Mouse (Mus musculus) limb, embryonic 12.5 days (tissue): ENCODE data around the gene St7. TPM values are rescaled to one million over a fixed set of nuclear protein-coding genes. Genes with fewer than 3 reads are reported as not detected.

Source experiments
- ATAC-seq: fragments of 200-750 bp; cut with Nextera tagmentation; 2 replicates; pipeline ENCODE4 v1.8.0; 2017; ENCODE audit warnings: low read depth, moderate TSS enrichment; ENCODE audit not compliant: insufficient number of reproducible peaks, insufficient read depth, low FRiP score, low TSS enrichment
- H3K27ac ChIP-seq: fragments of 300-500 bp; sonication (generic); 2 replicates; pipeline ENCODE4 v1.5.1; 2016; ENCODE audit warnings: mild to moderate bottlenecking, moderate library complexity
- H3K27me3 ChIP-seq: fragments of 300-500 bp; sonication (generic); 2 replicates; pipeline ENCODE4 v1.6.1; 2016; ENCODE audit warnings: mild to moderate bottlenecking, moderate library complexity
- H3K36me3 ChIP-seq: fragments of 300-500 bp; sonication (generic); 2 replicates; pipeline ENCODE4 v1.6.1; 2016; ENCODE audit warnings: mild to moderate bottlenecking, moderate library complexity
- H3K4me1 ChIP-seq: fragments of 300-500 bp; sonication (generic); replicated peaks from 2 replicates; pipeline ENCODE4 v1.6.1; 2016
- H3K4me2 ChIP-seq: fragments of 300-500 bp; sonication (generic); 2 replicates; pipeline ENCODE4 v1.6.1; 2016; ENCODE audit warnings: mild to moderate bottlenecking, moderate library complexity
- H3K4me3 ChIP-seq: fragments of 300-500 bp; sonication (generic); replicated peaks from 2 replicates; pipeline ENCODE4 v1.5.1; 2016; ENCODE audit warnings: mild to moderate bottlenecking
- H3K9ac ChIP-seq: fragments of 300-500 bp; sonication (generic); replicated peaks from 2 replicates; pipeline ENCODE4 v1.6.1; 2016; ENCODE audit warnings: mild to moderate bottlenecking, moderate library complexity
- H3K9me3 ChIP-seq: fragments of 300-500 bp; sonication (generic); 2 replicates; pipeline ENCODE4 v1.6.1; 2016; ENCODE audit warnings: mild to moderate bottlenecking, moderate library complexity
- WGBS: fragments of 180-500 bp; shearing (Covaris S2); methylation state at CpG from one replicate; pipeline ENCODE4 v1.1.7; 2016; 5-methylcytosine and 5-hydroxymethylcytosine counted together
- polyA plus RNA-seq: library from polyadenylated mRNA; unstranded; fragments of >200 nt; fragmentation: Nextera tagmentation; extraction: Ambion mirVana; gene quantifications from 2 replicates; pipeline ENCODE4 v1.2.1, GENCODE M21; 2016

St7 gene
- polyA plus RNA-seq, 1 experiment from 2014 or later = 24.2 TPM

- no peak for ATAC-seq
- Histone ChIP-seq H3K4me3 (no peak overlapping the region), H3K27me3 (no peaks in the 10 kb centered on the region), H3K27ac (no peak overlapping the region), H3K36me3 (no peaks in the 10 kb centered on the region), H3K4me2 (no peak overlapping the region), H3K4me1 (no peaks in the 10 kb centered on the region), H3K9ac (no peak overlapping the region), H3K9me3 (no peaks in the 10 kb centered on the region)
- 88% methylated on average over 4 of the region's 4 CpGs for WGBS
These were observed 49.5 kb downstream of the St7 start for GRCm38 (mm10) chr6:17742209-17742608.

- 88% methylated on average over 4 of the region's 4 CpGs for WGBS
- H3K4me1 ChIP-seq = no peaks in the 10 kb centered on the region
- H3K4me2 ChIP-seq = no peak overlapping the region
- H3K27ac ChIP-seq = no peak overlapping the region
- ATAC-seq = no peak
- H3K9me3 ChIP-seq = no peaks in the 10 kb centered on the region
- no peak overlapping the region for H3K9ac ChIP-seq
- H3K36me3 ChIP-seq = no peaks in the 10 kb centered on the region
- H3K27me3 ChIP-seq = no peaks in the 10 kb centered on the region
- H3K4me3 ChIP-seq = no peak overlapping the region
These were observed 50.6 kb downstream of the St7 start for GRCm38 (mm10) chr6:17743325-17743724.

- Histone ChIP-seq H3K27ac (no peak overlapping the region), H3K27me3 (no peaks in the 10 kb centered on the region), H3K4me1 (peaks cover 11% of the 10 kb centered on the region), H3K9me3 (no peaks in the 10 kb centered on the region), H3K9ac (no peak overlapping the region), H3K4me3 (no peak overlapping the region), H3K36me3 (no peaks in the 10 kb centered on the region), H3K4me2 (no peak overlapping the region)
- WGBS = 91% methylated on average over 13 of the region's 13 CpGs
- ATAC-seq = no peak
These were observed 55.0 kb downstream of the St7 start for GRCm38 (mm10) chr6:17747724-17748123.

GRCm38 (mm10) chr6:17748866-17749582 is 56.3 kb downstream of the St7 start:
- H3K27me3 ChIP-seq = no peaks in the 10 kb centered on the region
- H3K4me2 ChIP-seq = peak overlapping the region; percentile 66
- no peaks in the 10 kb centered on the region for H3K36me3 ChIP-seq
- no peaks in the 10 kb centered on the region for H3K9me3 ChIP-seq
- peak; percentile 97 for ATAC-seq
- H3K4me3 ChIP-seq = peak overlapping the region; percentile 40
- H3K9ac ChIP-seq = peak overlapping the region; percentile 61
- WGBS = 5% methylated on average over 18 of the region's 18 CpGs
- H3K27ac ChIP-seq = peak overlapping the region; percentile 64; the same call in 1 of the 2 replicates
- H3K4me1 ChIP-seq = peaks cover 11% of the 10 kb centered on the region

- Histone ChIP-seq H3K4me3 (peak overlapping the region; percentile 40), H3K27ac (no peak overlapping the region), H3K4me1 (peaks cover 11% of the 10 kb centered on the region), H3K27me3 (no peaks in the 10 kb centered on the region), H3K4me2 (peak overlapping the region; percentile 66), H3K36me3 (no peaks in the 10 kb centered on the region), H3K9ac (peak overlapping the region; percentile 61; the same call in 1 of the 2 replicates), H3K9me3 (no peaks in the 10 kb centered on the region)
- no peak for ATAC-seq
- 58% methylated on average over 3 of the region's 3 CpGs for WGBS
These were observed 56.9 kb downstream of the St7 start for GRCm38 (mm10) chr6:17749596-17749995.

GRCm38 (mm10) chr6:17750041-17750660 is 57.4 kb downstream of the St7 start:
- Histone ChIP-seq H3K36me3 (no peaks in the 10 kb centered on the region), H3K4me3 (no peak overlapping the region), H3K27me3 (no peaks in the 10 kb centered on the region), H3K27ac (no peak overlapping the region), H3K4me1 (peaks cover 11% of the 10 kb centered on the region), H3K9ac (no peak overlapping the region), H3K4me2 (0 out of 2 replicates have a peak overlapping the region, but pooled peaks have one; percentile 66), H3K9me3 (no peaks in the 10 kb centered on the region)
- 81% methylated on average over 9 of the region's 9 CpGs for WGBS
- no peak for ATAC-seq

- Histone ChIP-seq H3K9ac (no peak overlapping the region), H3K36me3 (no peaks in the 10 kb centered on the region), H3K4me2 (no peak overlapping the region), H3K4me1 (peaks cover 15% of the 10 kb centered on the region), H3K27ac (no peak overlapping the region), H3K9me3 (no peaks in the 10 kb centered on the region), H3K27me3 (no peaks in the 10 kb centered on the region), H3K4me3 (no peak overlapping the region)
- no peak for ATAC-seq
- WGBS = 87% methylated on average over 6 of the region's 6 CpGs
These were observed 58.2 kb downstream of the St7 start for GRCm38 (mm10) chr6:17750957-17751356.

GRCm38 (mm10) chr6:17755902-17756301 is 63.2 kb downstream of the St7 start:
- H3K9me3 ChIP-seq = no peaks in the 10 kb centered on the region
- WGBS = 62% methylated on average over 6 of the region's 6 CpGs
- H3K4me1 ChIP-seq = peaks cover 13% of the 10 kb centered on the region; the same call in 1 of the 2 replicates
- no peak overlapping the region for H3K9ac ChIP-seq
- H3K4me3 ChIP-seq = no peak overlapping the region
- H3K27ac ChIP-seq = no peak overlapping the region
- no peaks in the 10 kb centered on the region for H3K27me3 ChIP-seq
- no peaks in the 10 kb centered on the region for H3K36me3 ChIP-seq
- no peak overlapping the region for H3K4me2 ChIP-seq
- no peak for ATAC-seq

GRCm38 (mm10) chr6:17758568-17758967 is 65.8 kb downstream of the St7 start:
- no peak overlapping the region for H3K9ac ChIP-seq
- H3K4me1 ChIP-seq = peaks cover 19% of the 10 kb centered on the region
- no peaks in the 10 kb centered on the region for H3K36me3 ChIP-seq
- H3K27ac ChIP-seq = no peak overlapping the region
- no peak overlapping the region for H3K4me2 ChIP-seq
- H3K9me3 ChIP-seq = no peaks in the 10 kb centered on the region
- WGBS = 79% methylated on average over 4 of the region's 4 CpGs
- ATAC-seq = no peak
- no peaks in the 10 kb centered on the region for H3K27me3 ChIP-seq
- H3K4me3 ChIP-seq = no peak overlapping the region

- no peaks in the 10 kb centered on the region for H3K9me3 ChIP-seq
- no peak for ATAC-seq
- H3K4me2 ChIP-seq = no peak overlapping the region
- WGBS = 80% methylated on average over 9 of the region's 9 CpGs
- no peaks in the 10 kb centered on the region for H3K27me3 ChIP-seq
- H3K4me1 ChIP-seq = peaks cover 26% of the 10 kb centered on the region
- H3K4me3 ChIP-seq = no peak overlapping the region
- 0 out of 2 replicates have a peak overlapping the region, but pooled peaks have one; percentile 35 for H3K27ac ChIP-seq
- no peaks in the 10 kb centered on the region for H3K36me3 ChIP-seq
- H3K9ac ChIP-seq = no peak overlapping the region
These were observed 71.4 kb downstream of the St7 start for GRCm38 (mm10) chr6:17763963-17764659.

- no peak for ATAC-seq
- Histone ChIP-seq H3K4me2 (no peak overlapping the region), H3K27ac (no peak overlapping the region), H3K4me1 (peaks cover 26% of the 10 kb centered on the region), H3K9me3 (no peaks in the 10 kb centered on the region), H3K36me3 (no peaks in the 10 kb centered on the region), H3K9ac (no peak overlapping the region), H3K27me3 (no peaks in the 10 kb centered on the region), H3K4me3 (no peak overlapping the region)
- 52% methylated on average over 2 of the region's 2 CpGs for WGBS
These were observed 71.9 kb downstream of the St7 start for GRCm38 (mm10) chr6:17764660-17764998.
